8 mouse cellular contexts compared by ENCODE assay signal in the genomic region with DNA sequence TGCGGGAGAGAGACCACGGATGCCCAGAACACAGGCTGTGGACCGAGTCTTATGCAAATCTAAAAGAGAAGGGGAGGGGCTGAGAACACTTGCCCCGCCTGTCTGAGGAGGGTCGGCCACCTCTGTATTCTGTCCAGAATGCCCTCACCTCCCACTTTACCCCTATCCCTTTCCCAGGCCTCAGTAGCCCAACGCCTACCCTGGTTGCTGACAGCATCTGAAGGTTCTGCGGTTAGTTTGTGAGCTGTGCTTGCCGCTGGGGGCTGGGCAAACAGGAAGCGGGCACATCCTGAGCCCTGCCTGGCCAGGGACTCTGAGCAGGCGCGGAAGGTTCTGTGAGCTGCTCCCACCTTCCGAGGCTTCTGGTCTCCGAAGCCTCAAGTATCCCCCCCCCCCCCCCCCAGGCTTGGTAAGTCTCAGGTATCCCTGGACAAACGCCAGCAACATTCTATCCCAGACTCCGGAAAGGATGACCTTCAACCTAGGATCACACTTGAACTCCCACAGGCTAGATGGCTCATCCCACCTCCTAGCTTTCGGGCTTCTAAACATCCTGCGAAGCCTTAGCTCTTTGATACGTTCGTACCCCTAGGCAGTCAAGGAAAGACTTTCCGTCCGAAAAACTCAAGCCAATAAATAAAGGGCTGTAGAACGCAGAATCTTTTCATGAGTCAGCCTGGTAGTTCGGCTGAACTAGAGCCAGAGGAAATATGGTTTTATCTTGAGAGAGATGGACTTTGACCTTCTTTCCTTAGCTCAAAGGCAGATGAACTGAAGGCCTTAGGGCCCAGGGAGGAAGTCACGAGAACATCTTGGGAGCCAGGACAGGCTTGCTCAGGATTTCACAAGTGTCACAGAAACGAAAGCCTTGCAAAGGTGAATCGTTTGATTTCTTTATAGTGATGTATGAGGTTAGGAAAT. TPM values are rescaled to one million over a fixed set of nuclear protein-coding genes. Genes with fewer than 3 reads are reported as not detected.
DNase-seq lines count a peak whose midpoint lies in the region; ATAC-seq and TF ChIP-seq lines count a peak whose summit lies in the region.
"Had no signal": no experiment of that assay in that cellular context is flagged by ENCODE, and none has a peak within 500 bp of the region (broad histone marks: within the 10 kb centered on the region; RNA-seq: fewer than 3 reads in every experiment).

No protein-coding gene starts in this region.

- in situ Hi-C loops in CH12.LX (cut with MboI; ENCODE audit: low pct_ligation_motif_present, low pct_unique_long_range_greater_than_20kb, low sequenced_read_pairs), result no loop called here

- H3K9ac ChIP-seq in CH12.LX (ENCODE audit: insufficient read depth, low read depth), result peak overlapping the region; percentile 78
- no peak overlapping the region for H3K9ac ChIP-seq in intestine, embryonic 15.5 days
- peak overlapping the region; percentile 33; the same call in 1 of the 2 replicates for H3K9ac ChIP-seq in liver, embryonic 16.5 days (ENCODE audit: low read depth, low read length)

- peaks cover under 1 to 2% of the 10 kb centered on the region in 2 experiments for H3K36me3 ChIP-seq in CH12.LX (replicated peaks in 1 of 2; ENCODE audit: control insufficient read depth in 1 of 2, insufficient read depth in 1 of 2, low read length in 1 of 2)
- H3K36me3 ChIP-seq in intestine, embryonic 15.5 days, result no peaks in the 10 kb centered on the region
- H3K36me3 ChIP-seq in liver, embryonic 16.5 days (ENCODE audit: control insufficient read depth, insufficient read depth), result no peaks in the 10 kb centered on the region

- TF ChIP-seq RAD21 in CH12.LX (IDR thresholded peaks at IDR 0.05; ENCODE audit: low read depth, low read length), result no peak; the same call in 1 of the 2 replicates

- 46% methylated on average over 25 of the region's 26 CpGs for WGBS in intestine, embryonic 15.5 days
- 29% methylated on average over 26 of the region's 26 CpGs for WGBS in liver, embryonic 16.5 days (ENCODE audit: insufficient replicate concordance)

- peaks cover 14% of the 10 kb centered on the region for H3K79me2 ChIP-seq in CH12.LX (replicated peaks; ENCODE audit: control insufficient read depth, extremely low read depth, insufficient read depth, poor library complexity, severe bottlenecking)

- peak overlapping the region; percentile 20 to 45 (median 35) for H3K4me3 ChIP-seq in CH12.LX (replicated peaks in 1 of 3; ENCODE audit: low read depth in 2 of 3, low read length in 2 of 3, poor library complexity in 1 of 3)
- H3K4me3 ChIP-seq in intestine, embryonic 15.5 days (replicated peaks), result peak overlapping the region; percentile 32
- peak overlapping the region; percentile 38 for H3K4me3 ChIP-seq in liver, embryonic 16.5 days (ENCODE audit: low read depth, low read length)
- H3K4me3 ChIP-seq: heart, adult 2 months had no signal

- TF ChIP-seq EP300 in CH12.LX (IDR thresholded peaks at IDR 0.05; ENCODE audit: low read length), result peak; percentile 35; the same call in 1 of the 2 replicates

- TF ChIP-seq CTCF in CH12.LX (conservative IDR thresholded peaks at IDR 0.05 in 1 of 2, IDR thresholded peaks at IDR 0.05 in 1 of 2; ENCODE audit: low read depth in 2 of 2, low read length in 2 of 2), result no peak

- peak; percentile 64 for DNase-seq in CH12.LX (ENCODE audit: extremely low read depth)
- DNase-seq in adrenal gland, postnatal 14 days, result peak; percentile 46
- DNase-seq in spleen, adult 12 weeks (ENCODE audit: low spot score), result peak; percentile 12
- DNase-seq in right cerebral cortex, postnatal 4 days, result no peak
- DNase-seq in gastrocnemius, adult 18-20 months (ENCODE audit: low spot score), result no peak

- H3K27ac ChIP-seq in CH12.LX (ENCODE audit: insufficient read depth, low read depth), result peak overlapping the region; percentile 99
- H3K27ac ChIP-seq in intestine, embryonic 15.5 days, result peak overlapping the region; percentile 60; the same call in 1 of the 2 replicates
- peak overlapping the region; percentile 13 for H3K27ac ChIP-seq in liver, embryonic 16.5 days (ENCODE audit: low read length)
- H3K27ac ChIP-seq: heart, adult 2 months had no signal

- peak; percentile 48 for TF ChIP-seq POLR2A in CH12.LX (IDR thresholded peaks at IDR 0.05; ENCODE audit: low read depth, low read length)

- H3K4me2 ChIP-seq in CH12.LX (ENCODE audit: insufficient read depth, low read depth, poor library complexity, severe bottlenecking), result peak overlapping the region; percentile 39; the same call in 1 of the 2 replicates
- H3K4me2 ChIP-seq in intestine, embryonic 15.5 days (replicated peaks), result peak overlapping the region; percentile 53
- H3K4me2 ChIP-seq in liver, embryonic 16.5 days (ENCODE audit: low read depth, low read length), result peak overlapping the region; percentile 55

- dilution Hi-C loops in CH12.LX (cut with MboI; ENCODE audit: extremely low pct_ligation_motif_present, extremely low pct_unique_long_range_greater_than_20kb, low sequenced_read_pairs), result no loop called here

- peak; percentile 83 for ATAC-seq in intestine, embryonic 15.5 days
- peak; percentile 47; the same call in 1 of the 2 replicates for ATAC-seq in liver, embryonic 16.5 days (ENCODE audit: low read depth)

- H3K9me3 ChIP-seq in CH12.LX (replicated peaks; ENCODE audit: low read length), result no peaks in the 10 kb centered on the region
- H3K9me3 ChIP-seq in intestine, embryonic 15.5 days, result no peaks in the 10 kb centered on the region
- H3K9me3 ChIP-seq in liver, embryonic 16.5 days (replicated peaks; ENCODE audit: control insufficient read depth, low read length), result no peaks in the 10 kb centered on the region

- H3K27me3 ChIP-seq in CH12.LX (replicated peaks), result no peaks in the 10 kb centered on the region
- H3K27me3 ChIP-seq in intestine, embryonic 15.5 days (replicated peaks), result no peaks in the 10 kb centered on the region
- no peaks in the 10 kb centered on the region for H3K27me3 ChIP-seq in liver, embryonic 16.5 days (ENCODE audit: control insufficient read depth, insufficient read depth, low read depth, low read length)

- peaks cover 18 to 42% of the 10 kb centered on the region in 2 experiments for H3K4me1 ChIP-seq in CH12.LX (ENCODE audit: control insufficient read depth in 1 of 2, insufficient read depth in 2 of 2)
- no peaks in the 10 kb centered on the region for H3K4me1 ChIP-seq in intestine, embryonic 15.5 days (replicated peaks)
- H3K4me1 ChIP-seq in liver, embryonic 16.5 days (ENCODE audit: control insufficient read depth, low read depth, low read length), result peaks cover 22% of the 10 kb centered on the region

TF ChIP-seq in CH12.LX, 34 proteins besides CTCF, POLR2A, EP300 and RAD21 (continues in another document):
- TF ChIP-seq JUN (IDR thresholded peaks at IDR 0.05; ENCODE audit: insufficient read depth, low read depth, low read length) (no peak), ZMIZ1 (IDR thresholded peaks at IDR 0.05; ENCODE audit: low read depth, low read length) (0 out of 2 replicates have a peak, but pooled peaks have one; percentile 27), USF1 (IDR thresholded peaks at IDR 0.05; ENCODE audit: low read depth, low read length) (no peak), USF2 (conservative IDR thresholded peaks at IDR 0.05; ENCODE audit: low read depth, low read length) (no peak), GABPA (IDR thresholded peaks at IDR 0.05; ENCODE audit: insufficient replicate concordance, low read depth, low read length) (no peak), ZNF384 (IDR thresholded peaks at IDR 0.05; ENCODE audit: low read depth, low read length) (no peak), HCFC1 (IDR thresholded peaks at IDR 0.05; ENCODE audit: low read depth, low read length) (0 out of 2 replicates have a peak, but pooled peaks have one; percentile 15), MEF2A (IDR thresholded peaks at IDR 0.05; ENCODE audit: borderline replicate concordance, low read depth, low read length) (0 out of 2 replicates have a peak, but pooled peaks have one; percentile 50), BHLHE40 (IDR thresholded peaks at IDR 0.05; ENCODE audit: low read depth, low read length) (peak; percentile 69), ELF1 (IDR thresholded peaks at IDR 0.05; ENCODE audit: low read depth, low read length) (peak; percentile 79), SMC3 (IDR thresholded peaks at IDR 0.05; ENCODE audit: low read depth, low read length) (no peak), MAZ (IDR thresholded peaks at IDR 0.05; ENCODE audit: low read depth, low read length) (no peak), TCF12 (IDR thresholded peaks at IDR 0.05; ENCODE audit: low read depth, low read length) (peak; percentile 67; the same call in 1 of the 2 replicates), ZC3H11A (IDR thresholded peaks at IDR 0.05; ENCODE audit: low read depth, low read length) (no peak), SIN3A (IDR thresholded peaks at IDR 0.05; ENCODE audit: low read length) (no peak), ETS1 (conservative IDR thresholded peaks at IDR 0.05; ENCODE audit: low read depth, low read length) (peak; percentile 59), POLR2AphosphoS2 (IDR thresholded peaks at IDR 0.05; ENCODE audit: low read depth, low read length) (no peak), MYC (IDR thresholded peaks at IDR 0.05; ENCODE audit: low read depth, low read length) (no peak), UBTF (IDR thresholded peaks at IDR 0.05; ENCODE audit: low read depth, low read length) (no peak), JUND (conservative IDR thresholded peaks at IDR 0.05; ENCODE audit: low read depth, low read length) (no peak), KAT2A (IDR thresholded peaks at IDR 0.05; ENCODE audit: insufficient replicate concordance, low read length) (no peak), NRF1 (IDR thresholded peaks at IDR 0.05; ENCODE audit: low read depth, low read length) (peak; percentile 72), TBP (conservative IDR thresholded peaks at IDR 0.05; ENCODE audit: low read depth, low read length) (no peak)

RNA-seq across cellular contexts. Expression of a gene that starts 2.6 kb away (rescaled TPM):
- 88.9 and 96.3 TPM in 2 replicates for total RNA-seq in CH12.LX (2012; rRNA removed)
- 138 and 148 TPM in 2 replicates for total RNA-seq in CH12.LX (2014; rRNA removed)
- polyA plus RNA-seq in CH12.LX (2012; ENCODE audit: insufficient read length, low read depth), result 87.6 and 90.9 TPM in 2 replicates
- total RNA-seq in adrenal gland, postnatal 14 days (2021), result 1.6 and 12.3 TPM in 2 replicates
- polyA plus RNA-seq in intestine, embryonic 15.5 days (2015; fragmentation: Nextera tagmentation; extraction: Ambion mirVana), result 3.1 and 3.4 TPM in 2 replicates
- polyA plus RNA-seq in liver, embryonic 16.5 days (2015; fragmentation: Nextera tagmentation; extraction: Ambion mirVana), result 9.6 and 9.7 TPM in 2 replicates
- under 1 TPM; 0.11 to 0.31 TPM for total RNA-seq in gastrocnemius, adult 18-20 months (2021)

RNA-seq across cellular contexts. Expression of a gene that starts 35.1 kb away (rescaled TPM):
- total RNA-seq in CH12.LX (2012; rRNA removed) (0.04 and 0.08 TPM in 2 replicates), CH12.LX (2014; rRNA removed) (0.05 and 0.09 TPM in 2 replicates)
- 0.07 and 0.14 TPM in 2 replicates for polyA plus RNA-seq in CH12.LX (2012; ENCODE audit: insufficient read length, low read depth)
- total RNA-seq in adrenal gland, postnatal 14 days (2021), result 1.1 and 1.5 TPM in 2 replicates
- 3.4 and 4.0 TPM in 2 replicates for polyA plus RNA-seq in intestine, embryonic 15.5 days (2015; fragmentation: Nextera tagmentation; extraction: Ambion mirVana)
- 0.04 TPM in 1 of 2 replicates, not detected in the other for polyA plus RNA-seq in liver, embryonic 16.5 days (2015; fragmentation: Nextera tagmentation; extraction: Ambion mirVana)
- under 1 TPM; 0.31 to 0.82 TPM for total RNA-seq in gastrocnemius, adult 18-20 months (2021)

Comparison
In these comparisons a context has a peak if more than half of its experiments do, and no peak if none do; other contexts are left out.
1. DNase-seq: peak in CH12.LX (single experiment), adrenal gland, postnatal 14 days (single experiment) and spleen, adult 12 weeks (single experiment); none in right cerebral cortex, postnatal 4 days (single experiment) and gastrocnemius, adult 18-20 months (single experiment).
2. H3K27ac ChIP-seq: peak in every context shown above with its lines; median percentile 99 in CH12.LX; 60 in intestine, embryonic 15.5 days; 13 in liver, embryonic 16.5 days.
3. Peak in every context shown above with its lines, with median percentiles within 50 percentile points of each other: H3K4me2 ChIP-seq and H3K4me3 ChIP-seq.